8 mouse cellular contexts compared by ENCODE assay signal in genomic region chr4:142474018-142474417, GRCm38 (mm10).
DNase-seq lines count a peak whose midpoint lies in the region; ATAC-seq lines count a peak whose summit lies in the region.

No protein-coding gene starts in this region.

- peak; percentile 84 for DNase-seq in heart, adult 11 months
- DNase-seq in heart, adult 9 months (ENCODE audit: low spot score in 2 of 2): no peak
- peak; percentile 55 for DNase-seq in adrenal gland, adult 8-10 months
- DNase-seq in forebrain, embryonic 14.5 days (ENCODE audit: low spot score): peak; percentile 89
- DNase-seq in layer of hippocampus, adult 9-11 months: peak; percentile 25
- no peak for DNase-seq in spleen, postnatal 10 days (ENCODE audit: low spot score in 2 of 2)

- 0 out of 2 replicates have a peak overlapping the region, but pooled peaks have one; percentile 1 for H3K4me3 ChIP-seq in forebrain, embryonic 14.5 days (ENCODE audit: low read depth, low read length)
- no peak overlapping the region for H3K4me3 ChIP-seq in midbrain, embryonic 13.5 days (replicated peaks)

- H3K36me3 ChIP-seq in forebrain, embryonic 14.5 days (ENCODE audit: control insufficient read depth, insufficient read depth, low read length): no peaks in the 10 kb centered on the region
- H3K36me3 ChIP-seq in midbrain, embryonic 13.5 days: no peaks in the 10 kb centered on the region

- H3K4me2 ChIP-seq in forebrain, embryonic 14.5 days (ENCODE audit: low read length): peak overlapping the region; percentile 55
- peak overlapping the region; percentile 56 for H3K4me2 ChIP-seq in midbrain, embryonic 13.5 days (replicated peaks)

- H3K27me3 ChIP-seq in forebrain, embryonic 14.5 days (replicated peaks; ENCODE audit: control insufficient read depth, insufficient read depth, low read length): no peaks in the 10 kb centered on the region
- no peaks in the 10 kb centered on the region for H3K27me3 ChIP-seq in midbrain, embryonic 13.5 days

- ATAC-seq in forebrain, embryonic 14.5 days: peak; percentile 86
- ATAC-seq in midbrain, embryonic 13.5 days: peak; percentile 65; the same call in 1 of the 2 replicates
- ATAC-seq in activated CD4-positive, CD25-positive, alpha-beta regulatory T cell, adult 4 months: no peak

- 6% methylated on average over 12 of the region's 12 CpGs for WGBS in forebrain, embryonic 14.5 days
- 49% methylated on average over 12 of the region's 12 CpGs for WGBS in midbrain, embryonic 13.5 days

- peaks cover 25% of the 10 kb centered on the region for H3K4me1 ChIP-seq in forebrain, embryonic 14.5 days (ENCODE audit: control insufficient read depth, insufficient read depth, low read length)
- peaks cover 32% of the 10 kb centered on the region for H3K4me1 ChIP-seq in midbrain, embryonic 13.5 days (replicated peaks)

- H3K27ac ChIP-seq in forebrain, embryonic 14.5 days (ENCODE audit: low read depth, low read length): no peak overlapping the region; the same call in 1 of the 2 replicates
- H3K27ac ChIP-seq in midbrain, embryonic 13.5 days: no peak overlapping the region

- no peak overlapping the region for H3K9ac ChIP-seq in forebrain, embryonic 14.5 days (ENCODE audit: low read length)
- no peak overlapping the region for H3K9ac ChIP-seq in midbrain, embryonic 13.5 days (replicated peaks)

- no peaks in the 10 kb centered on the region for H3K9me3 ChIP-seq in forebrain, embryonic 14.5 days (replicated peaks; ENCODE audit: control insufficient read depth, low read length)
- no peaks in the 10 kb centered on the region for H3K9me3 ChIP-seq in midbrain, embryonic 13.5 days

Comparison
In these comparisons a context has a peak if more than half of its experiments do, and no peak if none do; other contexts are left out.
1. DNase-seq: peak in heart, adult 11 months (single experiment), adrenal gland, adult 8-10 months (single experiment), forebrain, embryonic 14.5 days (single experiment) and layer of hippocampus, adult 9-11 months (single experiment); none in heart, adult 9 months (0 of 2) and spleen, postnatal 10 days (0 of 2).